Mouse (Mus musculus) cerebellum, adult 2 months (tissue): ENCODE measurements around the gene Eps15l1.

Experiments
- CTCF ChIP-seq: fragments of 200-500 bp; IDR thresholded peaks from 2 replicates; pipeline ENCODE4 v1.5.1; 2011; ENCODE audit warnings: low read depth, mild to moderate bottlenecking, control low read depth, low read length, moderate library complexity, borderline replicate concordance; ENCODE audit not compliant: insufficient read depth
- POLR2A ChIP-seq: fragments of 200-500 bp; IDR thresholded peaks from 2 replicates; pipeline ENCODE4 v1.6.1; 2011; ENCODE audit warnings: low read length, control low read depth, borderline replicate concordance; ENCODE audit not compliant: insufficient read depth

DNA sequence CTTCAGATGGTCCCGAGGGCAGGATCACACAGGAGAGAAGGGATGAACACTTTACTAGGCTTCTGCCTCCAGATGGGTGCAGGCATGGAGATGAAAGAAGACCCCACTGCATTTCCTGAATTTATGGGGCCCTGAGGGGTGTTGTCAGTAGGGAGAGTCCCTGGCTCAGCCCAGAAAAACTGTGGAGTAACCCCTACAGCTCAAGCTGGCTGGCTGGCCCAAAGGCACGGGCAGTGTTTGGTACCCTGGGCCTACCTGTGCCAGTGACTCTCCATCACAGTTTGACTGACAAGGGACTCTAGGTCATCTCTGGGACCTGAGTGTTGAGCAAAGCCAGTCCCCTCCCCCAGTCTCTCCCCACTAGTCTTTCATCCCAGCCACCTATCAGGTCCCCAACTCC, 96.6 kb downstream of the Eps15l1 start:
- TF ChIP-seq POLR2A (no peak), CTCF (no peak)
